Mouse (Mus musculus) CH12.LX (cell line): ENCODE measurements at regions not wholly inside any gene's neighbourhood (a gene's known extent, or its start where the extent isn't known, plus 50 kb on each side); places are given as distances from the start of the nearest gene placed in this dataset.

Experiments used
- BHLHE40 ChIP-seq: IDR thresholded peaks from 2 replicates; pipeline ENCODE4 v1.6.1; 2011; ENCODE audit warnings: mild to moderate bottlenecking, low read depth, low read length, improper control_type of control experiment
- CTCF ChIP-seq, 2 experiments: IDR thresholded peaks in 1 of 2; conservative IDR thresholded peaks in 1 of 2; 2 replicates each; pipeline ENCODE4 v1.5.1; 2011 to 2012; ENCODE audit warnings: low read depth in 2 of 2, low read length in 2 of 2, improper control_type of control experiment in 1 of 2, inconsistent platforms in 1 of 2, mild to moderate bottlenecking in 1 of 2, moderate library complexity in 1 of 2
- IRF4 ChIP-seq: IDR thresholded peaks from 2 replicates; pipeline ENCODE4 v1.6.1; 2014; ENCODE audit warnings: low read depth, mild to moderate bottlenecking, inconsistent platforms, low read length, improper control_type of control experiment
- MXI1 ChIP-seq: IDR thresholded peaks from 2 replicates; pipeline ENCODE4 v1.6.1; 2011; ENCODE audit warnings: mild to moderate bottlenecking, low read depth, low read length, improper control_type of control experiment
- POLR2A ChIP-seq: IDR thresholded peaks from 2 replicates; pipeline ENCODE4 v1.6.1; 2011; ENCODE audit warnings: low read depth, mild to moderate bottlenecking, improper control_type of control experiment, low read length
- ZMIZ1 ChIP-seq: IDR thresholded peaks from 2 replicates; pipeline ENCODE4 v1.6.1; 2012; ENCODE audit warnings: low read depth, mild to moderate bottlenecking, inconsistent platforms, low read length, improper control_type of control experiment

- TF ChIP-seq CTCF (conservative IDR thresholded peaks at IDR 0.05 in 1 of 2, IDR thresholded peaks at IDR 0.05 in 1 of 2; ENCODE audit: low read depth in 2 of 2, low read length in 2 of 2): no peak
- TF ChIP-seq MXI1: no peak
- no peak for TF ChIP-seq IRF4
- no peak for TF ChIP-seq BHLHE40
- no peak for TF ChIP-seq ZMIZ1
- TF ChIP-seq POLR2A: no peak
These were observed 560.0 kb downstream of the Dcdc2c start for GRCm38 (mm10) chr12:27992152-27992551.
